Mouse (Mus musculus) MEL (cell line): ENCODE results near the gene Rapgef4. TPM values are rescaled to one million over a fixed set of nuclear protein-coding genes. Genes with fewer than 3 reads are reported as not detected.

Source experiments
- DNase-seq: peaks from one replicate; pipeline ENCODE4 v3.0.0; 2011; ENCODE audit warnings: low read depth, low spot score
- H3K27ac ChIP-seq: 2 replicates; pipeline ENCODE4 v1.5.1; 2012; ENCODE audit warnings: low read depth, mild to moderate bottlenecking, control low read depth, low read length, moderate library complexity; ENCODE audit not compliant: control insufficient read depth
- H3K27me3 ChIP-seq, 2 experiments: fragments of 150-350 bp in 1 of 2; sonication (generic) in 1 of 2; 2 replicates each; pipeline ENCODE4 v1.6.1; 2012; ENCODE audit warnings: low read length in 2 of 2, mild to moderate bottlenecking in 2 of 2, improper control_type of control experiment in 1 of 2, moderate library complexity in 1 of 2; ENCODE audit not compliant: insufficient read depth in 2 of 2, control insufficient read depth in 1 of 2
- H3K36me3 ChIP-seq, 2 experiments: 2 replicates each; pipeline ENCODE4 v1.6.1; 2012 to 2014; ENCODE audit warnings: low read length in 2 of 2, improper control_type of control experiment in 1 of 2, inconsistent platforms in 1 of 2, mild to moderate bottlenecking in 1 of 2; ENCODE audit not compliant: insufficient read depth in 2 of 2, control insufficient read depth in 1 of 2
- H3K4me1 ChIP-seq, 2 experiments: fragments of 150-350 bp in 1 of 2; sonication (generic) in 1 of 2; 2 replicates each; pipeline ENCODE4 v1.6.1; 2012; ENCODE audit warnings: low read length in 2 of 2, improper control_type of control experiment in 1 of 2, mild to moderate bottlenecking in 1 of 2; ENCODE audit not compliant: insufficient read depth in 2 of 2, control insufficient read depth in 1 of 2
- H3K4me3 ChIP-seq, 2 experiments: fragments of 150-350 bp in 1 of 2; sonication (generic) in 1 of 2; 2 replicates each; pipeline ENCODE4 v1.5.1; 2012; ENCODE audit warnings: low read depth in 2 of 2, low read length in 2 of 2, mild to moderate bottlenecking in 2 of 2, moderate library complexity in 2 of 2, control low read depth in 1 of 2, improper control_type of control experiment in 1 of 2; ENCODE audit not compliant: control insufficient read depth in 1 of 2, insufficient read depth in 1 of 2
- H3K79me2 ChIP-seq: 2 replicates; pipeline ENCODE4 v1.6.1; 2012; ENCODE audit warnings: mild to moderate bottlenecking, low read length, moderate library complexity; ENCODE audit not compliant: control insufficient read depth, poor library complexity, insufficient read depth
- H3K9ac ChIP-seq: 2 replicates; pipeline ENCODE4 v1.6.1; 2012; ENCODE audit warnings: low read depth, mild to moderate bottlenecking, control low read depth, low read length, moderate library complexity; ENCODE audit not compliant: control insufficient read depth, poor library complexity, severe bottlenecking
- H3K9me3 ChIP-seq: fragments of 150-350 bp; sonication (generic); replicated peaks from 2 replicates; pipeline ENCODE4 v1.6.1; 2012; ENCODE audit warnings: mild to moderate bottlenecking, low read length, improper control_type of control experiment, moderate library complexity; ENCODE audit not compliant: insufficient read depth
- BHLHE40 ChIP-seq: IDR thresholded peaks from 2 replicates; pipeline ENCODE4 v1.6.1; 2012; ENCODE audit warnings: low read depth, mild to moderate bottlenecking, inconsistent platforms, low read length, improper control_type of control experiment, borderline replicate concordance
- CHD1 ChIP-seq: IDR thresholded peaks from 2 replicates; pipeline ENCODE4 v1.6.1; 2012; ENCODE audit warnings: low read depth, mild to moderate bottlenecking, inconsistent platforms, low read length, improper control_type of control experiment
- CHD2 ChIP-seq: IDR thresholded peaks from 2 replicates; pipeline ENCODE4 v1.6.1; 2011; ENCODE audit warnings: low read length, improper control_type of control experiment
- CTCF ChIP-seq, 3 experiments: IDR thresholded peaks in 2 of 3; conservative IDR thresholded peaks in 1 of 3; 2 replicates each; pipeline ENCODE4 v1.5.1; 2011 to 2012; ENCODE audit warnings: low read length in 3 of 3, low read depth in 2 of 3, mild to moderate bottlenecking in 2 of 3, improper control_type of control experiment in 1 of 3, inconsistent platforms in 1 of 3, mixed read lengths in 1 of 3, moderate library complexity in 1 of 3; ENCODE audit not compliant: control insufficient read depth in 1 of 3, insufficient read depth in 1 of 3, poor library complexity in 1 of 3, severe bottlenecking in 1 of 3
- E2F4 ChIP-seq: IDR thresholded peaks from 2 replicates; pipeline ENCODE4 v1.6.1; 2011; ENCODE audit warnings: low read depth, low read length, improper control_type of control experiment, borderline replicate concordance
- ELF1 ChIP-seq: IDR thresholded peaks from 2 replicates; pipeline ENCODE4 v1.6.1; 2014; ENCODE audit warnings: low read depth, mild to moderate bottlenecking, inconsistent platforms, low read length, improper control_type of control experiment, moderate library complexity
- EP300 ChIP-seq, 2 experiments: IDR thresholded peaks; 2 replicates each; pipeline ENCODE4 v1.6.1; 2011; ENCODE audit warnings: improper control_type of control experiment in 2 of 2, low read length in 2 of 2, low read depth in 1 of 2, mild to moderate bottlenecking in 1 of 2
- ETS1 ChIP-seq: IDR thresholded peaks from 2 replicates; pipeline ENCODE4 v1.6.1; 2012; ENCODE audit warnings: low read depth, mild to moderate bottlenecking, inconsistent platforms, low read length, improper control_type of control experiment, moderate library complexity
- HCFC1 ChIP-seq: IDR thresholded peaks from 2 replicates; pipeline ENCODE4 v1.6.1; 2012; ENCODE audit warnings: low read depth, mild to moderate bottlenecking, inconsistent platforms, low read length, improper control_type of control experiment, moderate library complexity
- MAFK ChIP-seq: IDR thresholded peaks from 2 replicates; pipeline ENCODE4 v1.6.1; 2011; ENCODE audit warnings: low read depth, mild to moderate bottlenecking, low read length, improper control_type of control experiment, borderline replicate concordance
- MAX ChIP-seq: IDR thresholded peaks from 2 replicates; pipeline ENCODE4 v1.6.1; 2011; ENCODE audit warnings: low read length, improper control_type of control experiment
- MAZ ChIP-seq: IDR thresholded peaks from 2 replicates; pipeline ENCODE4 v1.6.1; 2012; ENCODE audit warnings: low read depth, mild to moderate bottlenecking, inconsistent platforms, low read length, improper control_type of control experiment
- MEF2A ChIP-seq: IDR thresholded peaks from 2 replicates; pipeline ENCODE4 v1.6.1; 2014; ENCODE audit warnings: low read depth, mild to moderate bottlenecking, inconsistent platforms, low read length, improper control_type of control experiment; ENCODE audit not compliant: poor library complexity, insufficient replicate concordance, severe bottlenecking; ENCODE audit errors: extremely low read depth
- MXI1 ChIP-seq: IDR thresholded peaks from 2 replicates; pipeline ENCODE4 v1.6.1; 2011; ENCODE audit warnings: mild to moderate bottlenecking, low read depth, low read length, improper control_type of control experiment
- MYB ChIP-seq: IDR thresholded peaks from 2 replicates; pipeline ENCODE4 v1.6.1; 2011; ENCODE audit warnings: mild to moderate bottlenecking, low read depth, low read length, improper control_type of control experiment
- MYC ChIP-seq: IDR thresholded peaks from 2 replicates; pipeline ENCODE4 v1.6.1; 2011; ENCODE audit warnings: low read depth, mild to moderate bottlenecking, low read length, improper control_type of control experiment, moderate library complexity
- NELFE ChIP-seq: IDR thresholded peaks from 2 replicates; pipeline ENCODE4 v1.6.1; 2011; ENCODE audit warnings: low read depth, low read length, improper control_type of control experiment
- NRF1 ChIP-seq: IDR thresholded peaks from 2 replicates; pipeline ENCODE4 v1.6.1; 2014; ENCODE audit warnings: low read depth, mild to moderate bottlenecking, inconsistent platforms, low read length, improper control_type of control experiment, moderate library complexity; ENCODE audit not compliant: poor library complexity, insufficient read depth, severe bottlenecking
- POLR2A ChIP-seq, 2 experiments: IDR thresholded peaks; 2 replicates each; pipeline ENCODE4 v1.6.1; 2011 to 2012; ENCODE audit warnings: low read length in 2 of 2, mild to moderate bottlenecking in 2 of 2, control low read depth in 1 of 2, improper control_type of control experiment in 1 of 2, low read depth in 1 of 2, moderate library complexity in 1 of 2; ENCODE audit not compliant: control insufficient read depth in 1 of 2, insufficient read depth in 1 of 2, poor library complexity in 1 of 2
- POLR2AphosphoS2 ChIP-seq: IDR thresholded peaks from 2 replicates; pipeline ENCODE4 v1.6.1; 2011; ENCODE audit warnings: low read length, improper control_type of control experiment
- POLR2AphosphoS5 ChIP-seq: IDR thresholded peaks from 2 replicates; pipeline ENCODE4 v1.6.1; 2012; ENCODE audit warnings: low read depth, borderline replicate concordance, mild to moderate bottlenecking, inconsistent platforms, low read length, moderate library complexity, mixed read lengths
- RAD21 ChIP-seq: IDR thresholded peaks from 2 replicates; pipeline ENCODE4 v1.6.1; 2011; ENCODE audit warnings: mild to moderate bottlenecking, low read depth, low read length, improper control_type of control experiment
- TAL1 ChIP-seq: IDR thresholded peaks from 2 replicates; pipeline ENCODE4 v1.6.1; 2012; ENCODE audit warnings: mild to moderate bottlenecking, inconsistent platforms, low read length, moderate library complexity, mixed read lengths
- TBP ChIP-seq: IDR thresholded peaks from 2 replicates; pipeline ENCODE4 v1.8.0; 2011; ENCODE audit warnings: low read depth, low read length, improper control_type of control experiment
- UBTF ChIP-seq: IDR thresholded peaks from 2 replicates; pipeline ENCODE4 v1.6.1; 2012; ENCODE audit warnings: low read depth, mild to moderate bottlenecking, inconsistent platforms, low read length, improper control_type of control experiment, moderate library complexity, borderline replicate concordance; ENCODE audit not compliant: insufficient read depth
- USF1 ChIP-seq: IDR thresholded peaks from 2 replicates; pipeline ENCODE4 v1.6.1; 2014; ENCODE audit warnings: low read depth, mild to moderate bottlenecking, inconsistent platforms, low read length, improper control_type of control experiment, moderate library complexity
- USF2 ChIP-seq, 2 experiments: IDR thresholded peaks; 2 replicates each; pipeline ENCODE4 v1.6.1; 2011 to 2012; ENCODE audit warnings: improper control_type of control experiment in 2 of 2, low read length in 2 of 2, borderline replicate concordance in 1 of 2, inconsistent platforms in 1 of 2, low read depth in 1 of 2, mild to moderate bottlenecking in 1 of 2; ENCODE audit not compliant: insufficient read depth in 1 of 2
- ZC3H11A ChIP-seq: IDR thresholded peaks from 2 replicates; pipeline ENCODE4 v1.6.1; 2012; ENCODE audit warnings: low read depth, mild to moderate bottlenecking, inconsistent platforms, low read length, improper control_type of control experiment
- ZKSCAN1 ChIP-seq: IDR thresholded peaks from 2 replicates; pipeline ENCODE4 v1.6.1; 2012; ENCODE audit warnings: low read depth, mild to moderate bottlenecking, inconsistent platforms, low read length, improper control_type of control experiment, moderate library complexity
- ZNF384 ChIP-seq: IDR thresholded peaks from 2 replicates; pipeline ENCODE4 v1.6.1; 2012; ENCODE audit warnings: low read depth, mild to moderate bottlenecking, inconsistent platforms, low read length, improper control_type of control experiment
- polyA plus RNA-seq, 2 experiments: library from polyadenylated mRNA; stranded (reverse) in 1 of 2; unstranded in 1 of 2; fragments of >175 nt in 1 of 2; fragments of >200 nt in 1 of 2; gene quantifications; 2 replicates each; pipeline versions ENCODE4 v1.2.1 to v1.2.4; 2012; ENCODE audit warnings: low replicate concordance in 2 of 2, low read depth in 1 of 2; ENCODE audit not compliant: insufficient read length in 2 of 2, insufficient read depth in 1 of 2, missing spikeins in 1 of 2
- total RNA-seq: library from RNA; depleted of rRNA; stranded (reverse); fragments of 300-350 nt; gene quantifications from 2 replicates; pipeline ENCODE4 v1.2.3, GENCODE M21; 2012

Gene Rapgef4
- total and polyA plus RNA-seq, 3 experiments, result not detected

- no peak for DNase-seq
- H3K9me3 ChIP-seq, result no peaks in the 10 kb centered on the region
- no peaks in the 10 kb centered on the region for H3K36me3 ChIP-seq
- H3K9ac ChIP-seq, result no peak overlapping the region
- H3K27me3 ChIP-seq, result 0 out of 4 replicates have a peak, but pooled peaks cover 0 to 2% of the 10 kb centered on the region in 2 experiments
- TF ChIP-seq CHD1 (no peak), ETS1 (no peak), POLR2AphosphoS2 (no peak), ELF1 (no peak), MXI1 (no peak), TBP (no peak), BHLHE40 (no peak), ZC3H11A (no peak), CTCF (IDR thresholded peaks at IDR 0.05 in 2 of 3, conservative IDR thresholded peaks at IDR 0.05 in 1 of 3; ENCODE audit: control insufficient read depth in 1 of 3, insufficient read depth in 1 of 3, low read depth in 2 of 3, low read length in 3 of 3, poor library complexity in 1 of 3, severe bottlenecking in 1 of 3) (no peak), USF1 (no peak), NELFE (no peak), POLR2A (IDR thresholded peaks at IDR 0.05; ENCODE audit: control insufficient read depth in 1 of 2, insufficient read depth in 1 of 2, low read depth in 1 of 2, low read length in 2 of 2, poor library complexity in 1 of 2) (no peak), UBTF (no peak), MAX (no peak), MAFK (no peak), MYC (no peak), HCFC1 (no peak), NRF1 (no peak)
- no peak overlapping the region for H3K4me3 ChIP-seq
- H3K4me1 ChIP-seq, result 0 out of 4 replicates have a peak, but pooled peaks cover 0 to 2% of the 10 kb centered on the region in 2 experiments
- H3K27ac ChIP-seq, result no peak overlapping the region
- H3K79me2 ChIP-seq, result no peaks in the 10 kb centered on the region
Observed at GRCm38 (mm10) chr2:72113716-72114115, 132.7 kb downstream of the Rapgef4 start.

DNA sequence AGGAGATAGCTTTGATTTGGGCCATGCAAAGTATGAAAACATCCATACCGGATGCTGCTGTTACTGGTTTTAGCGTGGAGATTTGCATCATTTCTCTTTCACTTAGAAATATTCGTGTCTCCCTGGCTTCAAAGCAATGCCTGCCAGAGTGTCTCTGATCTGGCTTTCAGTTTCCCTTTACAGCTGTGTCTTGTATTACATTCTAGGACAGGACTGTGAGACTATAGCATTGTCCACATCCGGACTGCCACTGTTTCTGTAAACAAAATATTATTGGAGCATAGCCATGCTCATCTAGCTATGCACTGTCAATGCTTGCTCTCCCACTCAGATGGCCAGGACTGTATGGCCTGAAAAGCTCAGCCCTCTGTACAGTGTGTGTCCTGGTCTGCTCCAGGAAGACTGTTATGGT is 133.1 kb downstream of the Rapgef4 start:
- no peak for DNase-seq
- no peaks in the 10 kb centered on the region for H3K9me3 ChIP-seq
- TF ChIP-seq CHD1 (no peak), USF2 (IDR thresholded peaks at IDR 0.05; ENCODE audit: borderline replicate concordance in 1 of 2, insufficient read depth in 1 of 2, low read depth in 1 of 2, low read length in 2 of 2) (no peak), E2F4 (no peak), UBTF (no peak), TAL1 (no peak), MXI1 (no peak), MEF2A (no peak), ZKSCAN1 (no peak), CHD2 (no peak), MAZ (no peak), ZC3H11A (no peak), ELF1 (no peak), POLR2AphosphoS2 (no peak), EP300 (IDR thresholded peaks at IDR 0.05; ENCODE audit: low read depth in 1 of 2, low read length in 2 of 2) (no peak), CTCF (IDR thresholded peaks at IDR 0.05 in 2 of 3, conservative IDR thresholded peaks at IDR 0.05 in 1 of 3; ENCODE audit: control insufficient read depth in 1 of 3, insufficient read depth in 1 of 3, low read depth in 2 of 3, low read length in 3 of 3, poor library complexity in 1 of 3, severe bottlenecking in 1 of 3) (no peak), MYB (no peak), ZNF384 (no peak), RAD21 (no peak), POLR2AphosphoS5 (no peak)
- TF ChIP-seq, all 39 proteins: peak for 0
- H3K4me3 ChIP-seq, result no peak overlapping the region
- 0 out of 4 replicates have a peak, but pooled peaks cover 0 to 2% of the 10 kb centered on the region in 2 experiments for H3K4me1 ChIP-seq
- H3K27ac ChIP-seq, result no peak overlapping the region
- no peak overlapping the region for H3K9ac ChIP-seq
- H3K27me3 ChIP-seq, result 0 out of 4 replicates have a peak, but pooled peaks cover 0 to 2% of the 10 kb centered on the region in 2 experiments
- no peaks in the 10 kb centered on the region for H3K79me2 ChIP-seq
- H3K36me3 ChIP-seq, result no peaks in the 10 kb centered on the region
